Mouse (Mus musculus) heart, adult 11 months (tissue): ENCODE results near the gene Ppp1cc.

Source experiments
- DNase-seq: peaks from one replicate; pipeline ENCODE4 v3.0.0; 2022

Ppp1cc gene

GRCm38 (mm10) chr5:122157827-122158381 lies at the start of gene Ppp1cc:
Ppp1cc (plus strand) TSS chr5:122158278.
- DNase-seq: peak; percentile 100

- DNase-seq: peak; percentile 96
These were observed 48.6 kb upstream of the Ppp1cc start for GRCm38 (mm10) chr5:122109325-122110060.

DNA sequence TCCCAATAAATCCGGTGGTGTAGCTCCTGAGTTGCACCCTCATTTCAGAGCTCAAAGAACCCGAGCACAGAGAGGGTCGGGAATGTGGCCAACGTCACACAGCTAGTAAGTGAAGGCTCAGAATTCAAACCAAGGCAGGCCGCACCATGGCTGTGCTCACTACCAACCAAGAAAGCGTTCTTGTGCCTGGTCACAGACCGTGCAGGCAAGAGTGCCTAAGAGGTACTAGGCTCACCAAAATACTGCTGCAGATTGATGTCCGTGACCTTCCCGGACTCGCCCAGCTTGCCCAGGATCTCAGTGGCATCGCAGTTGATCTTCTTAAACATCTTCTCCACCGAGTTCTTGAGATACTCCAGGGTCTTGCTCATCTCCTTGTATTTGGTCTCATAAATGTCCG lies 47.5 kb upstream of the Ppp1cc start:
- peak; percentile 89 for DNase-seq

- DNase-seq: peak; percentile 92
These were observed 46.8 kb upstream of the Ppp1cc start for GRCm38 (mm10) chr5:122111091-122111932.

DNA sequence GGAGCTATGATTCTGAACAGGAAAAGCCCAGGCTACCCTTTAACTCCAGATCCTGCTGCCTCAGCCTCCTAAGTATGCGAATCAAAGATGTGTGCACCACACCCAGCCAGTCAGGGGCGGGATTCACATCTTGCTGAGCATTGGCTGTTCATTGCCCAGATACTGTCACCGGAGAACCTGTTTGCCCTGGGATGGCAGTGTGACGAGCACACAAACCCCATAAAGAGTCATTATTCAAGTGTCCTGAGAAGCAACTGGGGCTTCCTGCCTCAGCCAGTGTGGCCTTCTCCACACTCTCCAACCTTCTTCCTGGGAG lies 46.2 kb upstream of the Ppp1cc start:
- no peak for DNase-seq

- peak; percentile 85 for DNase-seq
These were observed 44.6 kb upstream of the Ppp1cc start for GRCm38 (mm10) chr5:122113450-122113849.

- peak; percentile 93 for DNase-seq
These were observed 43.9 kb upstream of the Ppp1cc start for GRCm38 (mm10) chr5:122114176-122114575.

GRCm38 (mm10) chr5:122115266-122115763 lies 42.8 kb upstream of the Ppp1cc start:
- peak; percentile 89 for DNase-seq

GRCm38 (mm10) chr5:122116243-122116642 lies 41.8 kb upstream of the Ppp1cc start:
- no peak for DNase-seq

GRCm38 (mm10) chr5:122125211-122125760 lies 32.8 kb upstream of the Ppp1cc start:
- DNase-seq: no peak

GRCm38 (mm10) chr5:122129068-122129655 lies 28.9 kb upstream of the Ppp1cc start:
- peak; percentile 92 for DNase-seq

- peak; percentile 92 for DNase-seq
These were observed 27.6 kb upstream of the Ppp1cc start for GRCm38 (mm10) chr5:122130341-122130998.

- peak; percentile 98 for DNase-seq
These were observed 26.7 kb upstream of the Ppp1cc start for GRCm38 (mm10) chr5:122131076-122132051.

DNA sequence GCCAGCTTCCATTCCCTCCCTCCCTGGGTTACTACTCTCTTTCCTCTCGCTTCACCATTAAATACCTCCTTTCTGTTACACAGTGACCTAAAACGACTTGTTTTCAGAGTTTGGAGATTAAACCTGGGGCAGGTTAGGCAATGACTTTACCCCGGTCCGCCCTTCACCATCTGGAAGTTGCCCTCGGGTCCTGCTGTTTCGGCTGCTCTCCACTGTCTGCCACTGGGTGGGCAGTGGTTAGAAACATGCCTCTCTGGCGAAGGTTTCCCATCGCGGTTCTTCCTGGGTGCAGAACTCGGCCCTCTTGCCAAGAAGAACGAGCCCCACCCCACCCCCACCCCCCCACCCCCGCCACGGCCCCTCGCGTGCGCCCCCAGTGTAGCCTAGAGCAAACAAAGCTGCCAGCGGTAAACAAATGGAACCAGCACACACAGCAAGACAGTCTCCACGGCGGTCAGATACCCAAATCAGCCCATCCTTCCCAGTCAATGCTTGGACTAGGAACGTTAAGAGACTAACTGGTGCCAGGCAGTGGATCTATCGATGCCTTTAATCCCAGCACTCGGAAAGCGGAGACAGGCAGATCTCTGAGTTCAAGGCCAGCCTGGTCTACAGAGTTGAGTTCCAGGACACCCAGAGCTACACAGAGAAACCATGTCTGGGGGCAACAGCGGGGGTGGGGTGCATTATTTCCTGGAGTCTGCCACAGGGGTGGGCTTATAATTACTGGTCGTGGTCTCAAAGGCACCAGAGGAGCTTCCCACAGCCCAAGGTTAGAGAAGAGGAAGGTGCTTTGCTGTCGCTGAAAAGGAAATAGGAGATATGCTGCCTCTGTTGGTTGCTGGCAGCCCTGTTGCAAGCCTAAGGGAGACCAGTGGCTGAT lies 25.7 kb upstream of the Ppp1cc start:
- peak; percentile 91 for DNase-seq

- no peak for DNase-seq
These were observed 25.1 kb upstream of the Ppp1cc start for GRCm38 (mm10) chr5:122133050-122133389.

DNA sequence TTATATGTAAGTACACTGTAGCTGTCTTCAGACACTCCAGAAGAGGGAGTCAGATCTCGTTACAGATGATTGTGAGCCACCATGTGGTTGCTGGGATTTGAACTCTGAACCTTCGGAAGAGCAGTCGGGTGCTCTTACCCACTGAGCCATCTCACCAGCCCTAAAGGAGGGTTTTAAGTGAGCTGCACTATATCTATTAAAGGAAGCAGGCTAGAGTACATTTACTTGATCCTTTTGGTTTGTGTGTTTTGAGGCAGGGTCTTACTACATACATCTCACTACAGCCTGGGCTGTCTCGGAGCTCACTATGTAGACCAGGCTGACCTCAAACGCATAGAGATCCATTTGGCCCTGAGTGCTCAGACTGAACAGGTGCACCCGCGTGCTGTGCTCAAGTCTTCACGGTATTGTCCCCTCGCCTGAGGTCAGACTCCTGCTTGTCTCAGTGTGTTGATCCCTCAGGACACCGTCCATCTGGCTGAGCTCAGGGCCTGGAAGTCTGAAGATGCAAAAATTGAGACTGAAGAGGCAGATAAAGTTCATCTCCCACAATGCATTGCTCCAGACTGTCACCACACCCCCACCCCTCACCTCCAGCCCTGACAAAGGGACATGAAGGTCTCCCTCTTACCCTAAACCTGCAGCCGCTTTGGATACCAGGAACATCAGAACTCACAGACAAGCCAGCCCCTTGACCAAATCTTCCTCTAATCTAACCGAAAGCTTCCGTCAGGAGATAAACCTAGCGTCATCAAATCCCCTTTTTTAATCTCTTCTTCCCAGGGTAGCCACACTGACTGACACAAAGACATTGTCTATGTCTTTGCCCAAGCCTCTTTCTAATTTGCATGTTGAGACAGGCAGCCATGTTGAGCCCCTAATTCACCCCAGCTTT lies 23.4 kb upstream of the Ppp1cc start:
- DNase-seq: peak; percentile 89

DNA sequence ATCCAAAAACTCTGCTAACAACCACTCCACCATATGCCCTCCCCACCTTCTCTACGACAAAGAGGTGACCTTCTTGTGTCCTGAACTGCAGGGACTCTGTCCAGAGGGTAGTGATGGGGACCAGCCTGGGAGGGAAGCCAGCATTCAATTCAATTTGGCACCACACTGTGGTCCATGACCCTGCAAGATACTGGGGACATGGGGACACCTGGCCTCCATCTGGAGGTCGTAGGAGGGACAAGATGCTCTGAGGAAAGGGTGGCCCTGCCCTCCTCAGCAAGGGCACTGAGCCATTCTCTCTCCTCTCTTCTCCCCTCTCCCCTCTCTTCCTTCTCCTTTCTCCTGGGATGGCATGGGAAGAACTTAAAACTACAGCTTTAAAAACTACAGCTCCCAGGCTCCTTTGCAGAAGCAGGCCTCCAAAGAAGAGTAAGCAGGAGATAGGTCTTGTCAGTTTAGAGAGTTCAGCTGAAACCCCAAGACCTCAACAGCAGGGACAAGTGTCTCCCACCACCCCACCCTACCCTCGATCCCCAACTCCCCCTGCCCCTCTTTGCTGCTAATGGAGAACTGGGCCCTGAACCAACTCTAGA lies 22.7 kb upstream of the Ppp1cc start:
- DNase-seq: peak; percentile 89

DNA sequence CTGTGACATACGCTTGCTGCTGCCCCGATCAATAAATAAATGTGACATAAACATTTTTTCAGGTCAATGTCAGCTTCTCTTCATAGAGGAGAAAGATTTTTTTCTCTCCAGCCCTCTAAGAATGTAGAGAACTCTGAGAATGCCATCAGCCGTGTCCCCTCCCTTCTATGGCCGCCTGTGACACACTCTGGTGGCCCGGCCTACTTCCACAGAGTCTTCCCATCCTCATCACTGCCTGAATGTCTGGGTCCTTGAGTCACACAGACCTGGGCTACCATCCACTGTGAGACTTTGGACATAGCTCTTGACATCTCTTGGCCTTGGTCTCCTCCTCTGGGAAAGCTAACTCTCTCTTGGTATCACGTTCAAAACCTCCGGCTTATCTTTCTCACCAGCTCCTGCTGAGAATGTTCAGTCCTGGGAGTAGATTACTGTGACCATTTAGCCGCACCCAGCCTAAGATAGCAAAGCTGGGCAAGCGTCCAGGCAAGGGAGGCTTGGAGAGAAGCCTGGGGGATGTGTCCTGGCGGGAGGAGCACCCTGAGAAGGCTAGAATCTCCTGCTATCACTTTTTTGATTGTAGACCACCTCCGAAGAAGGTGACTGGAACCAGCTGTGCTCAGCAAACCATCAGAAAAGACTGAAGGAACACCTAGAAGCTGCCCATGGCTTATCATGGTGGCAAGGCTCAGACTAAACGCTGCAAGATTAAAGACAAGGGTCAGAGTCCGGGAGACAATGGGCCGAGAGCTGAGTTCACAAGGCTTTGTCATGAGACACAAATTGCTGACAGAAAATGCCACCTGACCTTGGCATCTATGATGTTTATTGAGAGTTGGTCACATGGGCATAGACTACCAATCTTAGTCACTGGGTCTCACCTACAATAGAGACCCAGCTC lies 21.3 kb upstream of the Ppp1cc start:
- peak; percentile 98 for DNase-seq
